Comparison of ENCODE assay signal across 9 mouse cellular contexts in genomic region chr10:75859107-75859746, GRCm38 (mm10). TPM values are rescaled to one million over a fixed set of nuclear protein-coding genes. Genes with fewer than 3 reads are reported as not detected.
DNase-seq lines count a peak whose midpoint lies in the region; ATAC-seq and TF ChIP-seq lines count a peak whose summit lies in the region.
"Had no signal": no experiment of that assay in that cellular context is flagged by ENCODE, and none has a peak within 500 bp of the region (broad histone marks: within the 10 kb centered on the region; RNA-seq: fewer than 3 reads in every experiment).

No protein-coding gene starts in this region.

- 2% methylated on average over 26 of the region's 27 CpGs for WGBS in hindbrain, embryonic 11.5 days
- WGBS in liver, adult 2 months: 7% methylated on average over 24 of the region's 27 CpGs

- H3K27me3 ChIP-seq in ES-Bruce4 (ENCODE audit: control insufficient read depth, insufficient read depth, low read length, poor library complexity, severe bottlenecking): no peaks in the 10 kb centered on the region
- H3K27me3 ChIP-seq in hindbrain, embryonic 11.5 days (ENCODE audit: control insufficient read depth, insufficient read depth, low read length): no peaks in the 10 kb centered on the region
- no peaks in the 10 kb centered on the region for H3K27me3 ChIP-seq in liver, adult 2 months (ENCODE audit: control insufficient read depth, insufficient read depth, low read length)

- ATAC-seq in frontal cortex, adult (ENCODE audit: low TSS enrichment): no peak
- peak; percentile 72 for ATAC-seq in hindbrain, embryonic 11.5 days (ENCODE audit: low FRiP score)

- H3K4me3 ChIP-seq in ES-Bruce4 (ENCODE audit: low read depth, low read length): peak overlapping the region; percentile 96
- H3K4me3 ChIP-seq in hindbrain, embryonic 11.5 days (ENCODE audit: low read depth, low read length): peak overlapping the region; percentile 68
- peak overlapping the region; percentile 75 for H3K4me3 ChIP-seq in liver, adult 2 months (ENCODE audit: insufficient read depth, low read depth, low read length)

- no peaks in the 10 kb centered on the region for H3K79me2 ChIP-seq in liver, adult 2 months (ENCODE audit: control insufficient read depth, insufficient read depth, low read length)

- H3K36me3 ChIP-seq in ES-Bruce4 (ENCODE audit: control insufficient read depth, insufficient read depth, low read length, poor library complexity, severe bottlenecking): peaks cover 26% of the 10 kb centered on the region
- no peaks in the 10 kb centered on the region for H3K36me3 ChIP-seq in hindbrain, embryonic 11.5 days (ENCODE audit: control insufficient read depth, insufficient read depth, low read length)
- no peaks in the 10 kb centered on the region for H3K36me3 ChIP-seq in liver, adult 2 months (ENCODE audit: control insufficient read depth, insufficient read depth, low read length)

- H3K27ac ChIP-seq in ES-Bruce4 (ENCODE audit: insufficient read depth, low read length): peak overlapping the region; percentile 29
- peak overlapping the region; percentile 89; the same call in 1 of the 2 replicates for H3K27ac ChIP-seq in hindbrain, embryonic 11.5 days (ENCODE audit: low read depth, low read length)
- H3K27ac ChIP-seq in liver, adult 2 months (replicated peaks; ENCODE audit: insufficient read depth, low read depth, low read length): 0 out of 2 replicates have a peak overlapping the region, but pooled peaks have one; percentile 89

- peak overlapping the region; percentile 61 for H3K4me2 ChIP-seq in hindbrain, embryonic 11.5 days (replicated peaks; ENCODE audit: low read depth, low read length)

- H3K9me3 ChIP-seq in ES-Bruce4 (replicated peaks; ENCODE audit: control insufficient read depth, insufficient read depth, low read length, poor library complexity, severe bottlenecking): peaks cover 4% of the 10 kb centered on the region
- H3K9me3 ChIP-seq in hindbrain, embryonic 11.5 days (ENCODE audit: control insufficient read depth, low read length): no peaks in the 10 kb centered on the region

- peaks cover 9% of the 10 kb centered on the region for H3K4me1 ChIP-seq in ES-Bruce4 (ENCODE audit: control insufficient read depth, insufficient read depth, low read length)
- peaks cover 4% of the 10 kb centered on the region for H3K4me1 ChIP-seq in hindbrain, embryonic 11.5 days (replicated peaks; ENCODE audit: control insufficient read depth, insufficient read depth, low read length)
- peaks cover 4% of the 10 kb centered on the region for H3K4me1 ChIP-seq in liver, adult 2 months (ENCODE audit: control insufficient read depth, insufficient read depth, low read length)

- peak overlapping the region; percentile 97 for H3K9ac ChIP-seq in ES-Bruce4 (ENCODE audit: low read depth, poor library complexity, severe bottlenecking)
- peak overlapping the region; percentile 94 for H3K9ac ChIP-seq in hindbrain, embryonic 11.5 days (ENCODE audit: low read depth, low read length)
- peak overlapping the region; percentile 92 for H3K9ac ChIP-seq in liver, adult 2 months (ENCODE audit: low read depth, low read length)

- TF ChIP-seq CTCF in ES-Bruce4 (IDR thresholded peaks at IDR 0.05; ENCODE audit: low read depth, low read length): no peak
- TF ChIP-seq CTCF in liver, adult 2 months (IDR thresholded peaks at IDR 0.05; ENCODE audit: low read depth, low read length): no peak

- DNase-seq in frontal cortex, postnatal 14 days (ENCODE audit: low spot score in 2 of 2): peak; percentile 37 to 38
- DNase-seq in embryo, embryonic 10.5 days (ENCODE audit: low spot score): peak; percentile 86
- DNase-seq in hindbrain, embryonic 11.5 days (ENCODE audit: low spot score): peak; percentile 74
- peak; percentile 29 for DNase-seq in liver, adult 2 months (ENCODE audit: extremely low read depth, low read depth, low spot score)
- peak; percentile 75 for DNase-seq in neural tube, embryonic 10.5 days (ENCODE audit: extremely low spot score, low spot score)
- DNase-seq in spleen, adult 12 weeks (ENCODE audit: low spot score): no peak

- no peak for TF ChIP-seq EP300 in ES-Bruce4 (IDR thresholded peaks at IDR 0.05; ENCODE audit: insufficient read depth, low read depth, low read length)

- TF ChIP-seq POLR2A in ES-Bruce4 (IDR thresholded peaks at IDR 0.05; ENCODE audit: insufficient read depth, low read length): no peak
- TF ChIP-seq POLR2A in liver, adult 2 months (IDR thresholded peaks at IDR 0.05; ENCODE audit: extremely low read depth, insufficient read depth, low read length): no peak

RNA-seq across cellular contexts. Expression of gene Mif, which starts 0.8 kb away (rescaled TPM):
- polyA plus RNA-seq in ES-Bruce4 (2011; ENCODE audit: insufficient read depth, insufficient read length, low read depth, missing spikeins): 1,651 and 1,929 TPM in 2 replicates
- 1,947 and 1,962 TPM in 2 replicates for polyA plus RNA-seq in hindbrain, embryonic 11.5 days (2014; fragmentation: Nextera tagmentation; extraction: Ambion mirVana)
- total RNA-seq in liver, adult 2 months (2014; rRNA removed): 211 and 380 TPM in 2 replicates
- 1,030 and 1,462 TPM in 2 replicates for polyA plus RNA-seq in liver, adult 2 months (2012; rRNA removed)

RNA-seq across cellular contexts. Expression of gene Gstt2, which starts 22.0 kb away (rescaled TPM):
- 26.3 and 31.9 TPM in 2 replicates for polyA plus RNA-seq in ES-Bruce4 (2011; ENCODE audit: insufficient read depth, insufficient read length, low read depth, missing spikeins)
- 7.8 and 10.0 TPM in 2 replicates for polyA plus RNA-seq in hindbrain, embryonic 11.5 days (2014; fragmentation: Nextera tagmentation; extraction: Ambion mirVana)
- total RNA-seq in liver, adult 2 months (2014; rRNA removed): 253 and 308 TPM in 2 replicates
- polyA plus RNA-seq in liver, adult 2 months (2012; rRNA removed): 357 and 830 TPM in 2 replicates

RNA-seq across cellular contexts. Expression of gene Derl3, which starts 34.0 kb away (rescaled TPM):
- 9.6 and 13.8 TPM in 2 replicates for polyA plus RNA-seq in ES-Bruce4 (2011; ENCODE audit: insufficient read depth, insufficient read length, low read depth, missing spikeins)
- 2.9 and 3.3 TPM in 2 replicates for polyA plus RNA-seq in hindbrain, embryonic 11.5 days (2014; fragmentation: Nextera tagmentation; extraction: Ambion mirVana)
- total RNA-seq in liver, adult 2 months (2014; rRNA removed): 2.1 and 6.4 TPM in 2 replicates
- 6.4 and 15.0 TPM in 2 replicates for polyA plus RNA-seq in liver, adult 2 months (2012; rRNA removed)

RNA-seq across cellular contexts. Expression of gene Gstt4, which starts 36.9 kb away (rescaled TPM):
- polyA plus RNA-seq in ES-Bruce4 (2011; ENCODE audit: insufficient read depth, insufficient read length, low read depth, missing spikeins): not detected in 2 replicates
- polyA plus RNA-seq in hindbrain, embryonic 11.5 days (2014; fragmentation: Nextera tagmentation; extraction: Ambion mirVana): not detected in 2 replicates
- 0.09 TPM in 1 of 2 replicates, not detected in the other for total RNA-seq in liver, adult 2 months (2014; rRNA removed)
- not detected in 2 replicates for polyA plus RNA-seq in liver, adult 2 months (2012; rRNA removed)
- total RNA-seq: neutrophil, adult 5-6 weeks had no signal

Comparison
In these comparisons a context has a peak if more than half of its experiments do, and no peak if none do; other contexts are left out.
1. H3K27ac ChIP-seq: peak in every context shown above with its lines; median percentile 89 in hindbrain, embryonic 11.5 days; 89 in liver, adult 2 months; 29 in ES-Bruce4.
2. RNA of gene Gstt2, which starts 22.0 kb away (polyA plus RNA-seq): 357 to 830 TPM in liver, adult 2 months; 26.3 to 31.9 TPM in ES-Bruce4 and 7.8 to 10.0 TPM in hindbrain, embryonic 11.5 days; every median in the first group is over 10 times any median in the second.
3. Peak in every context shown above with its lines, with median percentiles within 50 percentile points of each other: H3K4me3 ChIP-seq and H3K9ac ChIP-seq.